Mouse (Mus musculus) left cerebral cortex, adult 2 months (tissue): ENCODE results near the gene Zhx3. TPM values are rescaled to one million over a fixed set of nuclear protein-coding genes. Genes with fewer than 3 reads are reported as not detected.
A peak's percentile ranks its signal among the peaks of the same experiment; 100 is the strongest.

ENCODE experiments used
- DNase-seq, 2 experiments: peaks; one replicate each; pipeline ENCODE4 v3.0.0; 2021 to 2022; ENCODE audit warnings: low spot score in 2 of 2, mixed read lengths in 1 of 2; ENCODE audit errors: extremely low spot score in 1 of 2
- H3K27ac ChIP-seq: fragments of 200-600 bp; 2 replicates; pipeline ENCODE4 v1.8.1; 2022
- H3K4me3 ChIP-seq: fragments of 200-600 bp; 2 replicates; pipeline ENCODE4 v1.8.1; 2022
- CTCF ChIP-seq: fragments of 200-600 bp; IDR thresholded peaks from 2 replicates; pipeline ENCODE4 v1.8.1; 2022; ENCODE audit warnings: antibody characterized with exemption, mild to moderate bottlenecking, moderate library complexity
- intact Hi-C: fragments of 180-260 bp; cut with DNase I; formaldehyde crosslinking; loops from one replicate; pipeline ENCODE4 v1.15.1; 2025
- total RNA-seq, 2 experiments: library from RNA; stranded (reverse); gene quantifications; 2 replicates each; pipeline ENCODE4 v1.2.3; 2021

Zhx3 gene
- total RNA-seq, 2 experiments from 2014 or later = 67.8 to 81.4 TPM

DNA sequence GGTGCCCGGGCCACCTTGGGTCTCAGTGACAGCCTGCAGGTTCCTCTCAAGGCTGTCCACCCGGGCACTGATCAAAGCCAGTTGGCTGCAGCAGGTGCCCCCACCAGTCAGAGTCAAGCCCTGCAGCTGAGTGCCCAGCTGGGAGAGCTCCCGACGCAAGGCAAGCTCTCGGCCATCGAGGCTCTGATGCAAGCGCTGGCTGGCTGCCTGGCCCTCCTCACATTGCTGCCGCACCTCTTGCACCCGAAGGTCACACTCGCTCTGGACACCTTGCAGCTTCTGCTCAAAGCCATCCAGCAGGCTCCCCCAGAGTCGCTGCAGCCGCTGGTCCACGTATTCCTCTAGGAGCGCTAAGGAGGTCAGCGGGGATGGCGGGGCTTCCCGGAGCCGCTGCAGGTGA is 35.8 kb upstream of the Zhx3 start:
- TF ChIP-seq CTCF = no peak
- Histone ChIP-seq H3K27ac (no peak overlapping the region), H3K4me3 (no peak overlapping the region)
- no peak for DNase-seq
- intact Hi-C loops = no loop called here

DNA sequence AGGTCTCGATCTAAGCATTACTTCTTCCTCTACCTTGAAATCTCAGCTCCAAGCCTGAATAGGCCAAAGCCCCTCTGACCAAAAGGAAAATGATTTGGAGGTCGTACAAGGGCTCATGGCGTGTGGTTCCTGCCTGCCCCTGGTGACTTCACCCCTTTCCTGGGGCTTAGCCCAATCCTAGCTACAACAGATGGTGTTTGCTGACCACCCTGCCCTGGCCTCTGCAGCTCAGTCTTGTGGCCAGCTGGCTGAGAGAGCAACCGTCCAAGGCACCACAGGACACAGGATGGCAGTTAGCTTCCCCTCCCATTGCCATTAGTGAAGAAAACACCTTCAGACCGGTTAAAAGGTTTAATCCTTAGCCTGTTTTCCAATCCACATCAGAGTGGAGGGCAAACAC is 33.3 kb upstream of the Zhx3 start:
- TF ChIP-seq CTCF = no peak
- no peak for DNase-seq
- intact Hi-C loops = no loop called here
- no peak overlapping the region for H3K4me3 ChIP-seq
- no peak overlapping the region for H3K27ac ChIP-seq

GRCm38 (mm10) chr2:160905301-160905700 is 32.5 kb upstream of the Zhx3 start:
- intact Hi-C loops = no loop called here
- Histone ChIP-seq H3K27ac (no peak overlapping the region), H3K4me3 (no peak overlapping the region)
- TF ChIP-seq CTCF = no peak
- DNase-seq = no peak

DNA sequence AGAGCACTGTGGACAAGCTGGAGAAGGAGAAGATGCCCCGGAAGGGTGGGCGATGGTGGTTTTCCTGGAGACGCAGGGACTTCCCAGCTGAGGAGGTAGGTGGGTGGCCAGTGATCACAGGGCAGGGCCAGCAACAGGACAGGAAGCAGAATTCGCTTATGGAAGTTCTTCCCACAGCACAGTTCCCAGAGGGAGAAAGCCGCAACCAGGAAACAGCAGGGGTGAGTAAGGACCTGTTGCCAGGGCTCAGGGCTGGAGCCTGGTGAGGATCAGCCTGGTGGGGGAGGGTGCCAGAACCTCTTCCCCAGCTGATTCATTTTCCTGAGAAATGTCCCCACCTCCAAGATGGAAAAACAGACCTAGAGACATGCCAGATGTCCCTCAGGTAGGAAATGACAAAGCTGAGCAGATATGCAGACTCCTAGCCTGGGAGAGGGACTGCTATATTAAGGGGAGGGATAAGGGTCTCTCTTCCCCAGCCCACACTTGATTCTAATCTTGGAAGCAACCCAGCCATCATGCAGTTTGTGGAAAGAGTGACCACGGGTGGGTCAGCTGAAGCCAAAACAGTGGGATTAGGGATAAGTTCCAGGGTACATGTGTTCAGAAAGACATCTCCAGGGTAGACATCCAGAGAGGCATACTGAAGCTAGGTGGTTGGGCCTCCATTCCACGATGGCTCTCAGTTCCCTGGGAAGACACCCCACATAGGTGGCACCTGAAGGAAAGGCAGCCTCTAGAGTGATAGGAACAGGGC is 29.0 kb upstream of the Zhx3 start:
- no peak overlapping the region for H3K4me3 ChIP-seq
- no peak for TF ChIP-seq CTCF
- H3K27ac ChIP-seq = no peak overlapping the region
- intact Hi-C loops = no loop called here
- no peak for DNase-seq

GRCm38 (mm10) chr2:160891697-160892096 is 18.9 kb upstream of the Zhx3 start:
- H3K27ac ChIP-seq = no peak overlapping the region
- H3K4me3 ChIP-seq = no peak overlapping the region
- DNase-seq = no peak
- intact Hi-C loops = no loop called here
- no peak for TF ChIP-seq CTCF

DNA sequence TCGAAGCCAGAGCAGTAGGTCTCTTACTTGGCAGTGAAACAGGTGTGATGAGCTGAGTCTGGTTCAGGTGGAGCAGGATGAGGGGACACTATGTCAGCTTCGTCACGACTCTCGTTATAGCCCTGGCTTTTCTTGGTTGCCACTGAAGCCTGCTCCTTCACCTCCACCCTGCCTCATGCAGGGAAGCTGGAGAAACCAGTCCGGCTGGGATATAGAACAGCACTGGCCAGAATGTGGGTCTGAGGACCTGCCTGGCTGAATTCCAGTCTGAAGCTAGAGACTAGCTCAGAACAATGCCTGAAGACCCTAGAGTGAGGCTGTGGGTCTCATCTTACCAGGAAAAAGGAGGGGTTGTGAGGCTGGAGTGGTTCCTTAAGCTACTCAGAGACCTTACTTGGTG is 18.2 kb upstream of the Zhx3 start:
- no peak for DNase-seq
- Histone ChIP-seq H3K27ac (no peak overlapping the region), H3K4me3 (no peak overlapping the region)
- TF ChIP-seq CTCF = no peak
- intact Hi-C loops = no loop called here

- intact Hi-C loops = loop anchor here (1.0 to 5.0 kb wide), 4 partner anchors 128 to 289 kb away; partner anchors contain the start of gene Plcg1
- Histone ChIP-seq H3K27ac (no peak overlapping the region), H3K4me3 (peak overlapping the region; percentile 16)
- no peak for TF ChIP-seq CTCF
- no peak for DNase-seq
Measured at GRCm38 (mm10) chr2:160887859-160888258, 15.1 kb upstream of the Zhx3 start.

DNA sequence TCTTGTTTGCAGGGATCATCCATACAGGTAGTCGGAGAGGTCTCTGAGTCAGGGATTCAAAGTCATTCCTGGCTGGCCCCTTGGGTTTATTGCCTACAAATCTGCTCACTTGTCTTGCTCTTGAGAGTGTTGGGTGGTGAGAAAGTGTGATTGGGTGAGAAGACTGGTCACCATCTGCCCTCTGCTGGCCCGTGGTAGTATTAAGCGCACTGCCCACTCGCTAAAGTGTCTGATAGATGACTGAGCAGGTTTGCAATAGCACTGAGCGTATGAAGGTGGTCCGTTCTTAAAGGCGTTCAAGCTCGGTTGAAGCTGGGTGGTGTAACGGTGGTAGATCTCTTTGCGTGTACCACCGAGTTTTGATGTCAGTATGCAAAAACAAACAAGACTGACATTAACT is 14.5 kb upstream of the Zhx3 start:
- peak; percentile 80 for TF ChIP-seq CTCF
- no peak overlapping the region for H3K27ac ChIP-seq
- peak; percentile 79 to 83 for DNase-seq
- peak overlapping the region; percentile 16 for H3K4me3 ChIP-seq
- intact Hi-C loops = loop anchor here (1.0 to 5.0 kb wide), 4 partner anchors 127 to 288 kb away; partner anchors contain the start of gene Plcg1

DNA sequence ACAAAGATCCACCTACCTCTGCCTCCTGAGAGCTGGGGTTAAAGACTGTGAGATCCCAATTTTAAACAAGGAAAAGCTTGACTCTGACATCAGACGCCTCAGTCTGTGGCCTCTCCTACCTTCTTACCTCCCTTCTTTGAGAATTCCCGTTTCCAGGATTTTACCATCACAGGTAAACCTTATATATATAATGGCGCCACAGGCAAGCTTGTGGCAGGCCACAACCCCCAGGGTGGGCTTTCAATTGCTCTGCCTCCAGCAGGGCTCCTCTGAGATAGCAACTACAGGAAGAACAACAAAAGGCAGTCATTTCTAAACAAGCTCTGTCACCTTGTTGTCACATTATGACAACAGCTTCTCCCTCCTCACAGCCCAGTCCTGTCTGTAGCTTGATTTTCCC is 13.4 kb upstream of the Zhx3 start:
- Histone ChIP-seq H3K27ac (no peak overlapping the region), H3K4me3 (no peak overlapping the region)
- no peak for TF ChIP-seq CTCF
- intact Hi-C loops = loop anchor here (1.0 to 5.0 kb wide), 4 partner anchors 123 to 287 kb away; partner anchors contain the start of gene Plcg1
- no peak for DNase-seq

DNA sequence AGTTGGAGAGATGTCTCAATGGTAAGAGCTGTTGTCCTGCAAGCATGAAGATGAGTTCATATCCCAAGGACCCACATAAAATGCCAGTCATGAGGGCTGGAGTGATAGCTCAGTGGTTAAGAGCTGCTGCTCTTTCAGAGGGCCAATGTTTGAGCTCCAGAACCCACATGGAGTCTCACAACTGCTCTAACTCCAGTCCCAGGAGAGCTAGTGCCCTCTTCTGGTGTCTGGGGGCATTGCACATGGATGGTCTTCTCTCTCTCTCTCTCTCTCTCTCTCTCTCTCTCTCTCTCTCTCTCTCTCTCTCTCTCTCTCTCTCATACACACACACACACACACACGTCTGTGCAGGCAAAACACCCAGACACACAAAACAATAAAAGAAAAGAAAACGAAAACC is 12.0 kb upstream of the Zhx3 start:
- Histone ChIP-seq H3K4me3 (no peak overlapping the region), H3K27ac (no peak overlapping the region)
- TF ChIP-seq CTCF = peak; percentile 56
- intact Hi-C loops = loop anchor here (5.0 kb wide), 1 partner anchor 168 kb away; no protein-coding TSS in a partner anchor
- no peak for DNase-seq

GRCm38 (mm10) chr2:160883912-160884311 is 11.1 kb upstream of the Zhx3 start:
- H3K4me3 ChIP-seq = no peak overlapping the region
- DNase-seq = no peak
- TF ChIP-seq CTCF = no peak
- intact Hi-C loops = no loop called here
- H3K27ac ChIP-seq = no peak overlapping the region; the same call in 1 of the 2 replicates

DNA sequence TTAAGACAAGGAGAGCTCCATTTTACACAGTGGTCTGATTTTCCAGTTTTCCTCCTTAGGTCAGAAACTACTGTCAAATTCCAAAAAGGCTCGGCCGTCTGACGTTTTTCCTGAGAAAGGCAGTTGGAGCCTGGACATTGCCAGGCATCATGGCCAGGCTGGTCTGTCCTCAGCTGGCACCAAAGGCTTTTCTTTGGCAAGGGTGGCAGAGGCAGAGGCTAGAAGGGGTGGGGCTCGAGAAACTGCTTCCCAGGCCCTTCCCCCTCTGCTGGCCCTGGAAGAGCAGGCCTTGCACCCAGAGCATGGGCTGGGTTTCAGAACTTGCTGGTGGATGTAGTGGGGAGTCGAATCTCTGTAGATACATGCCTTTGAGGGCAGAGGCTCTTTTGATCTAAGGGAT is 9.6 kb upstream of the Zhx3 start:
- Histone ChIP-seq H3K4me3 (no peak overlapping the region), H3K27ac (no peak overlapping the region)
- no peak for TF ChIP-seq CTCF
- DNase-seq = no peak
- intact Hi-C loops = no loop called here
